Mouse (Mus musculus): ENCODE measurements around the gene Morn2. TPM values are rescaled to one million over a fixed set of nuclear protein-coding genes. Genes with fewer than 3 reads are reported as not detected.

Morn2 gene
- total RNA-seq, 2 experiments from 2014 or later: 20.8 to 22.1 TPM

DNA sequence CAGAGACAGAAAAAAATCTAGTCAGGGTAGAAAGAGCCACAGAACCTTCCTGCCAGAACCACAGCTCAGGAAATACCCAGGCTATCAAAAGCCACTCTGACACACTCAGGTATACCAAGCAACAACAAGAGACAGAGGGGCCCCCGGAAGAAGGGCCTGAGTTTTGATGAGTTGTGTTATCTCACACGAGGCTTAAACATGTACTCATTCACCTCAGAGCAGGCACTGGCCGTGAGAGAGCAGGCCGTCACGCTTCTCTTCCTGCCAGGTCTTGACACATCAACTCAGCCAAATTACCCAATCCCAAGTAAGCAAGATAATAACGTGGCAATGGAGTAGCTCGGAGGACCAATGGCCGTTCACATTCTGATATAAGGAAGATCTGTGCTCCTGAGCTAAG, 33.7 kb downstream of the Morn2 start:
- no peak for DNase-seq

DNA sequence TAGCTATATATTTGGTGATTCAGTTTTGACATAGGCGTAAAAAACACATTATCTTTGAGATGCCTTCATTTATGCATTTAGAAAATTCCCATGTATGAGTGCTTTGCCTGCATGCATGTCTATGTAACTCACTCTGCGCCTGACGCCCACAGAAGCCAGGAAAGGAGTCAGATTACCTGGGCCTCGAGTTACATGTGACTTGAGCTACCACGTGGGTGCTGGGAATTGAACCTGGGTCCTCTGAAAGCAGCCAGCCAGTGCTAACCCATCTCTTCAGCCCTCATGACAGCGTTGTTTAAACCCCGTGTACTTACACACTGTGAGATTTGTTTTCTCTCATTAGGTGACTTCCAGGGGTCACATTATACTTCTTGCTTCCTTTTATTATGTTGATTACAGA, 34.5 kb downstream of the Morn2 start:
- no peak for DNase-seq

DNA sequence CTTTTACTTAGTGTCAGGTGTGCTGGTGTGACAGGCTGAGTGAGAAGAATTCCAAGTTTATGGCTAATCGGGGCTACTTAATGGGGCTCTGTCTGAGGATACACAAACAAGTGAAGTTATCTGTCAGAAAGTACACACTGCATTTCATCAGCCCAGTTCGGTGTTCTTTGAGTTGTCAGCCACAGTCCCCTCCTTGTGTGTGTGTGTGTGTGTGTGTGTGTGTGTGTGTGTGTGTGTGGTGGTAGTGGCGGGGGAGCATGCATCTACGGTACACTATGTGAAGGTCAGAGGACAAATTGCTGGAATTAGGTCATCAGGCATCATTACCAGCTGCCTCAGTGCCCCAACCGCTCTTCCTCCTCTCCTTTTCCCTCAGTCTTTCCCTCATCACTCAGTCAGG, 35.5 kb downstream of the Morn2 start:
- DNase-seq: no peak

DNA sequence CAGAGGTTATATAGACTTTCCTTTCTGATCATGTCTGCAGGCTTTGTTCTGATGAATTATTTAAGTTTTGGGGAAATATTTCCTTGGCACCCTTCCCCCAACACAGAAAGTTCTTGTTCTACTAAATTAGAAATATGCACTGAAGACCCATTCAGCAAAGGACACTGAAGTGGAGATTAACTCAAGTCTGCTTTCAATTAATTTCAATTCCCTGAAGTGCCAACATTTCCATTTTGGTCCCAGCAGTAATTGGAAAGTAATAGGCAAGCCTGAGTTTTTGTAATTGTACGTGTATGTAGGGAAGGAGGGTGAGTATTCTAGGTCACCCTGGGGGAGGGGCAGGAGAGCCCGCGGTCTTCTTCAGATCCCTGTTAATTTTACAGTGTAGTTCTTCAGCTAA, 36.4 kb downstream of the Morn2 start:
- no peak for DNase-seq

DNA sequence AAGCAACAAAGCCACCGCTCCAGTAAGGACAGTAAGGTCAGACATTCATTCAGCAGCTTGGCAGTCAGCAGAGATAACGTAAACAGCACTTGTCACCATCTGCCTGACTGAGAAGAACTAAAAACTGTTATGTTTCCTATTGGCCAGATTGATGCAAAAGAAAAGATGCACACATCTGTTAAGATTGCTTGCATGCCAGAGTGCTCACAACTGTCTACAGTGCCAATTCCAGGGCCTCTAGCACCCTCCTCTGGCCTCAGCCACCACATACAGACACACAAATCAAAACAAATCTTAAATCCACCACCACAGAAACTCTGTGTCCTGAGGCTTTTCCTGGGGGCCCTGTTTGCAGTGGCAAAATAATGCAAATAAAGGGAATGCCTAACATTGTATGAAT, 42.4 kb downstream of the Morn2 start:
- no peak for DNase-seq

DNA sequence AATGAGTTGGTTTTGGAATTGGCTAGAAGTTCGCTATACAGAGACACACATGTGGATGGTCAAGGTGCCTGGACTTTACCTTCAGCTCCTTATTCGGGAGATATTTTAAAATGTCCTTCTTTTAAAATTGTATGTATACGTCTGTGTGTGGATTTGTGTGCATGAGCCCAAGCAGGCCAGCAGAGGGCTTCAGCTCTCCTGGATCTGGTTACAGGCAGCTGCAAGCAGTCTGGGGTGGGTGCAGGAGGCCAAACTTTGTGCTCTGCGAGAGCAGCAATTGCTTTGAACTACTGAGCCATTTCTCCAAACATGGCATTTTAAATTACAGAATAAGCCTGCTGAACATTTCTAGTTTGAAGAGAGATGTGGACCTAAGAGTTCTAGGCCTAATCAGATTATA, 55.3 kb downstream of the Morn2 start:
- DNase-seq: no peak

DNA sequence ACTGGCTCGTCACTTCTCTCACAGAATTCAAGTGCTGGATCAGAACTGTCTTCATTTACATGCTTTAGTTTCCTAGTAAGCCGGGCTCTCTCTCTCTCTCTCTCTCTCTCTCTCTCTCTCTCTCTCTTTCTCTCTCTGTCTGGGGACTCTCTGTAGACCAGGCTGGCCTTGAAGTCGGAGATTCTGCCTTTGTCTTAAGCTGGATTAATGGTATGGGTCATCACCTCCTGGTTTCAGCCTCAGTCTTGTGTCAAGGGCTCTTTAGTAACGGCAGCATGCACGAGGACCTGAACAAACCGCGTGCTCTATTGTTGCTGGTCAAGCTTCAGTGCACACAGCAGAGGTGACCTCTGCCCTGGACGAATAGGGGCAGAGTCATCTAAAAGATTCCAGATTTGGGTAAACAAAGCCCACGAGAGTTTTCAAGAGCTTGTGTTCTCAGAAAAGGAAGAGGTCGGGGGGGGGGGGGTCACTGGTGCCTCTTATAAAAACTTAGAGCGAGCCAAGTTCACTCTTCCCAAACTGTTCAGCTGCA, 56.7 kb downstream of the Morn2 start:
- DNase-seq: no peak

Other genes starting within 250 kb of the Morn2 start
- 10 to 100 TPM; 62.3 to 66.0 TPM for gene Hnrnpll, start 227.9 kb upstream of the Morn2 start, total RNA-seq (2021)
- 1 to 10 TPM; 4.1 to 4.5 TPM for gene Galm, start 162.7 kb upstream of the Morn2 start, total RNA-seq (2021)
- gene Srsf7, start 82.9 kb upstream of the Morn2 start, total RNA-seq (2021): 100 to 1,000 TPM; 134 to 140 TPM
- under 1 TPM; 0.18 to 0.27 TPM for gene Ttc39d, start 82.7 kb upstream of the Morn2 start, total RNA-seq (2021)
- gene Gemin6, start 65.8 kb upstream of the Morn2 start, total RNA-seq (2021): 1 to 10 TPM; 5.6 to 6.1 TPM
- 10 to 100 TPM; 35.5 to 36.0 TPM for gene Dhx57, start 273 bp downstream of the Morn2 start, total RNA-seq (2021)
- 1 to 10 TPM; 2.3 to 3.3 TPM for gene Arhgef33, start 17.2 kb downstream of the Morn2 start, total RNA-seq (2021)
- 1 to 10 TPM; 2.1 to 4.2 TPM for gene Gm10190, start 83.3 kb downstream of the Morn2 start, total RNA-seq (2021)
- gene Sos1, start 190.2 kb downstream of the Morn2 start, total RNA-seq (2021): 10 to 100 TPM; 36.5 to 36.6 TPM

Data from layer of hippocampus, postnatal 36 days (tissue).